Mouse (Mus musculus) heart, adult 11 months (tissue): ENCODE data around the gene Zfp143.
"Not testable (repeated sequence)": the region's sequence is repeated elsewhere in the genome, so short reads cannot be mapped to it uniquely, and the experiment has no call there.

Experiments
- DNase-seq: peaks from one replicate; pipeline ENCODE4 v3.0.0; 2022

Gene Zfp143

DNA sequence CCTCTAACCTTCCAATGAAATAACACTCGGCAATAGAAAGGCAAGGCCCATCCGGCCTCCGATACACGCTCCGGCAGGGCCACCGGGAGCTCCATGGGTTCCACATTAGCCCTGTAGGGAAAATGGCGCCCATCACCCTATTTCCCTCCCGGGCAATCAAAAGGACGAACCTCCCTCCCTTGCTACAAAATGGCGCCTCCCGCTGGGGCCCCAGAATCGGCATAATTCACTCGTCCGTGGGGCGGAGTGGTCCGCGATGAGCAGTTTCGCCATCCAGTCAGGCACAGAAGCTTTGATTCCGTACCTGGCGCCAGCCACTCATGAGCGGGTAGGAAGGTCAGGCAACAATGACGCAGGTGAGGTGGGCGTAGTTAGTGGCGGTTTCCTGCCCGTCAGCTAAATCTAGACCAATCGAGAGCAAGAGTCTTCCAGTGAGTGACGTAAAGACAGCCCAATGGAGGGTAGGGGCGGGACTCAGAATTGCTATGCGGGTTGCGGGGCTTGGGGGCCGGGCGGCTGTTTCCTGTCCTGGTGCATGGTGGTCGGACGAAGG lies at the start of gene Zfp143:
TSS of gene Zfp143 (plus strand) at position 19 of the 553 bp plus-strand sequence.
- DNase-seq: peak; percentile 100

DNA sequence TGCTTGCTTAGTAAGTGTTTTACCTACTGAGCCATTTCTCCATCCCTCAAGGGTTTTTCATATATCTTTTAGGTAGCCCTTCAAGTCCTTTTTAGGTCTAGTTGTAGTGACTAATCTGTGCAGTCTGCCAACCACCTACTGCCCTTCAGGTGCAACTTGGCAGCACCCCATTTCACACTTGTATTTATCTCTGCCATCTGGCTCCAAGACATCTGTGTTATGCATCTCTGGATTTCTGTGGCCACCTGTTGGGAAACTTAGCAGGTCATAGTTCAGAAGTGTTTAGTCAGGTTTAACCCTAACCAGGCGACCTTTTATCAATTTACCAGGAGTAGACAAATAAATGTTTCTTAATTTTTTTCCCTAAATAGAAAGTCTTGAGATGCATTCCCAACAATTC lies 49.6 kb upstream of the Zfp143 start:
- DNase-seq: peak; percentile 34

DNA sequence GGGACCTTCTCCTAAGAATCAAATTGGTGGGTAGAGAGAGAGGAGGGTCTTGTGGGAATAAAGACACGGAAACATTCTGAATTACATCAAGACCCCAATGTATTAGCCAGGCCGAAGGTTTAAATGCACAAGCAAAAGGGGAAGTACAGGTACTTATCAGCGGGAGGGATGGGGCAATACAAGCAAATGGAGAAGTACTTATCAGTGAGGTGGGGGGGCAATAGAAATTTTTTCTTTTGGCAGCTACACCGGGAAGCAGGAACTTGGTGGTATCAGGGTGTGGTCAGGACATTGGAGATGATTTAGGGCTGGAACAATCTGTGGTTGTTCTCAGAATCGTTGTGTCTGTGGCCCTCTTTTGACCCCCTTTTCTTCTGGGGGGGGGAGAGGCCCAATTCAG lies 46.7 kb upstream of the Zfp143 start:
- DNase-seq: peak; percentile 35

DNA sequence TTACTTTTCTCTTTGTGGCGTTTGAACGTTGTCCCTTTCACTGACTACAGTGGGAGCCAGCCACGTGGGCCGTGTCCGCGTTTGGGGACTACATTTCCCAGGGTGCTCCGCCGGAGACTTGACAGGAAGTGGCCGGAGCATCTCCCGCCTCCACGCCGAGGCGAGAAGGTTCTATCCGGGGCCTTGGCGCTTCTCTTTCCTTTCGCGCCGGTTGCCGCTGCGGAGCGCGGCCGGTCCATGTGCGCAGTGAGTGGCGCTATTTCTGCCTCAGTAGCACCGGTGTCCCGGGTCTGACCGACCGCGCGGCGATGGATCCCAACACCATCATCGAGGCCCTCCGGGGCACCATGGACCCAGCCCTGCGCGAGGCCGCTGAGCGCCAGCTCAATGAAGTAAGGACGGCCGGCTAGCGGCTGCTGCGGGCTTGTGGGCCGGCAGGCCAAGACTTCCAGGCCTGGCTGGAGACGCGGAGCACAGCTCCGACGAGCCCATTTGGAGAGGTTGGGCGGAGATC lies 42.8 kb upstream of the Zfp143 start, which contains the start of gene Ipo7:
TSS of gene Ipo7 (plus strand) at position 158 of the 514 bp plus-strand sequence.
- DNase-seq: peak; percentile 99

DNA sequence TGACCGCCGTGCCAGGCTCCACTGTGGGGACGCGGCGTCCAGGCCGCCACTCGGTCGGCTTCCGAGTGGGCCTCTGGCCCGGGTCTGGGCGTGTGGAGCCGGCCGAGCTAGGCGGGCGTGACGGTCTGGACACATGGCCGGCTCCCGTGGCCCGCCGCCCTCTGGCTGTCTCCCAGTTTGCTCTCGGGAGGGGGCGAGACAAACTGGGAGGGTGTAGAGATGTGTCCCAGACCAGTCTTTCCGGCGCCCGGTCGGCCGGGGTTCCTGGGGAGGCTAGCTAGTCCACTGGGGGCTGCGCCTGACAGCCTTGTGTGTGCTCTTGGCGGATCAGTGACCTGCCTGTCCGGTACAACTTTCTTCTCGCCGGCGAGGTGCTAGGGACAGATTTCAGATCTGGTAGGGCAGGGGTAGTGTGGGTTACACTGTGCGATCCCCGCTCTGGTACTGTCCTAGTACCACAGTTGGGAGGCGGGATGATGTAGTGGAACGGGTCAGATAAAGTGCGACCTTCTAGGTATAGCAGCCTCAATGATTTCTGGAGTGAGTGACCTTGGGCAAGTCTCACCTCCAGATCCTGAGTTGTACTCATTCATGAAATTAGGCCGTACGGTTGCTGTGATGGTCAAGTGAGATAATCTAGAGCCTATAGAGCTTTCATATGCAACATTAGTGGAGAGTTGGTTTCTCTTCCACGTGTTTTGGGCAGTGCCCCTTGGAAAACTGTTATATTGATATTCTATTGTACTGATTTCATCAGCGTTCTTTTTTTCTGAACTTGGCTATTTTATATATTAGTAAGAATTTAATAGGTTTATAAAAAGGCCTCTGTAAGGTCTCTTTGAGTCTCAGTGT lies 42.2 kb upstream of the Zfp143 start:
- DNase-seq: peak; percentile 97

DNA sequence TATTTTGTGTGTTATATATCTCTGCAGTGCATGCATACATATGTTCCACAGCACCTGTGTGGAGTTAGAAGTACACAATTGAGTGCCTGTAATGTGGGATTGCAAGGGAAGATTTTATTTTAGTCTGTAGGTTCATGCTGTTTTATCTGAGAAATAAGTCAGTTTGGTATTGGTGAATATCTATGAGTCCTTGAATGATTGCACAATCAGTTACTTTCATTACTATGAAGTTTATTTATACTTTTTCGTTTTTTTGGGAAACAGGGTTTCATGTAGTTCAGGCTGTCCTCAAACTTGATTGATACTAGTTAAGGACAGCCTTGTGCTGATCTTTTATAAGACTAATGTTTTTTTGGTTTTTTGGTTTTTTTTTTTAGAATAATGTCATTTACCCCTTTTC lies 37.5 kb upstream of the Zfp143 start:
- DNase-seq: no peak

DNA sequence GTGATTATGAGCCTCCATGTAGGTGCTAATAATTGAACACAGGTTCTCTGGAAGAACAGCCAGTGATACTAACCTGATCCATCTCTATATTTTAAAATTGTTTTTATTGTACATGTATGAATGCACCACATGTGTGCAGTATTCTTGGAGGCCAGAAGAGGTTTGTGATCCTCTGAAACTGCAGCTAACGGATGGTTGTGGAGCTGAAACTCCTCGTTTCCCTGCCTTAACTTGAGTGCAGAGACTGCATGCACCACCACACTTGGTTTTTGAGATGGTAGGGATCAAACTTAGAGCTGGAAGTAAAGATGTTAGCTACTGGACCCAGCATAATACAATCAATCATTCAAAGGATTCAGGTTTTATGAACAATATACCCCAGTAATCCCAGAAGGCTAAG lies 34.4 kb upstream of the Zfp143 start:
- DNase-seq: peak; percentile 44

DNA sequence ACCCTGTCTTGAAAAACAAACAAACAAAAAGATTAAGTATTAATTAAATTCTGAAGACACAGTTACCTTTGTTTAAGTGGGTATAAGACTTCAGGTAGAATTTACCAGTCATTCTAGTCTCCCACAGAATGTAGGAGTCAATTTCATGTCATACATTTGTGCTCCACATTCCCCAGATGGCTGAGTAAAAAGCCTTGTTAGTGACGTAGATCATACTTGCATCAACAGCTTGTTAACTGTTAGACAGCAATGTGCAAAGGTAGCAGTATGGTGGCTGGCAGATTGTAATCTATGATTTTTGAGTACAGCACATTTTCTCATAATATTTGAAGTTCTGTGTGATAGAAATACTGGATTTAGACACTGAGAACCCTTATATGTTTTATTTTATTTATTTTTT lies 32.2 kb upstream of the Zfp143 start:
- DNase-seq: peak; percentile 35

DNA sequence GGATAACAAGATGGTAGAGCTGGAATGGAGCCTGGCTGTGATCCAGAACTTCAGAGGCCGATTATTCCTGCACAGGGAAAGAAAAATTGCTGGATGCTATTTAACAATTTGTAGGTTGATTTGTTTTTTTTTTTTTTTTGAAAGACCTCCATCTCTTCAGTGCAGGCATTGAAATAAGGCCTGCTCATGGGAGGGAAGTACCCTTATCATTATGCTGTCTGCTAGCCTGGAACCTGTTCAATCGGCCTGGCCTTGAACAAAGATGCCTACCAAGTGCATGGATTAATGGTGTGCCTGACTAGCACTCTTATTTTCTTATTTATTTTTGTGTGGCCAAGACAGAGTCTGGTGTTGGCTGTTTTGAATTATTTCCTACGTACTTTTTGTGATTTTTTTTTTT lies 30.7 kb upstream of the Zfp143 start:
- peak; percentile 16 for DNase-seq

DNA sequence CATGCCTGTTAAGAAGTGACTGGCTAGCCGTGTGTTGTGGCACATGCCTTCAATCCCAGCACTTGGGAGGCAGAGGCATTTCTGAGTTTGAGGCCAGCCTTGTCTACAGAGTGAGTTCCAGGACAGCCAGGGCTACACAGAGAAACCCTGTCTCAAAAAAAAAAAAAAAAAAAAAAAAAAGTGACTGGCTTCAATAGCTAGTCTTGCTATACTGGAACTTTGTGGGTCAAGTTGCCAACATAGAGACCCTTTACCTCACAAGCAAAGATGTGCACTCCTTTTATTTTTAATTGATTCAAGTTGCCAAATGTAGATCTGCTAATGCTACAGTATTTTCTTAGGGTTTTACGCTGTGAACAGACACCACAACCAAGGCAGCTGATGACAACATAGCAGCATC lies 3.3 kb upstream of the Zfp143 start:
- not testable (repeated sequence) for DNase-seq

DNA sequence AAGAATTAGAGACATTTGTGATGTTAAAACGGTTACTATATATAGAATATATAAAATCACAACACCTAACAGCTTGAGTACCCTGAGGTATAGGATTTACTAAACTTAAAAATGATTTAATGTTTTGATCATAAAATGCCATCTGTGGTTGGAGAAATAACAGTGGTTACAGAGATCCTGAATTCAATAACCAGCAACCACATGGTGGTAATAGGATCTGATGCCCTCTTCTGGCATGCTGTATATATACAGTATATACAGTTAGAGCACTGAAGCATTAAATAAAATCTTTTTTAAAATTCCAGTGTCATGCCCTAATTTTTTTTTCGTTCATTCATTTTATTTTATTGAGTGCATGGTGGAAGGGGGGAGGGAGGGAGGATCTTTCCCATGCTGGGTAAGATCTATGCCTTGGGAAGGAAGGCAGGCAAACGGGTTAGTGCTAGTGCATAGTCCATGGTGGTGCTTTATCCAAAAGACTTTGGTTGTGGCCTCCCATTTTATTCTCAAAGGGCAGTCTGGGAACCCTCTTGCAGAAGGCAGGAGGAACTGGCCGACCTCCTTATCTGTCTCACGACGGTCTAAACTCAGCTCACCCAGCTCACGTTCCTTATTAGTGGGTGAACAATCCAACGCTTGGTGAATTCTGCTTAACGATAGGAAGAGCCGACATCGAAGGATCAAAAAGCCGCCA lies 1.8 kb upstream of the Zfp143 start:
- peak; percentile 60 for DNase-seq

DNA sequence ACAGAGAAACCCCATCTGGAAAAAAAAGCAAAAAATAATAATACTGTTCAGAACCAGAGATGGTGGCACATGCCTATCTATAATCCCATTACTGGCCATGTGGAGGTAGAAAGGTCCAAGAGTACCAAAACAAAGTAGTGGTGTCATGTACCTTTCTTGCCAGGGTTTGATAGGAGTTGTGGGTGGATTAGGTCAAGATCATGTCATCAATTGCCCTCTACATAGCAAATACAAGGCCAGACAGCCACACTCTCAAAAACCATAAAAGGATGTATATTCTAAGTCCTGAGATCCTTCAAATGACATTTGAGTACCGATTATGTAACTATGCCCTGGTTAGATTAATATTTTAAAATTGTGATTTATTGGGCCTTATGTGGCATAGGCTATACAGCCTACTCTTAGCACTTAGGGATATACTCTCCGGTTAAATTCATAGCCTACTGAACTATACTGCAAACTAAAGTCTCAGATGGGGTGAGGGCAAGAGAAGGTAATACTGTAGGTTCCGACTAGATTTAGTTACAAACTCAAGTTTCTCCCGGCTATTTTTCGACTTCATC lies 830 bp upstream of the Zfp143 start:
- no peak for DNase-seq

DNA sequence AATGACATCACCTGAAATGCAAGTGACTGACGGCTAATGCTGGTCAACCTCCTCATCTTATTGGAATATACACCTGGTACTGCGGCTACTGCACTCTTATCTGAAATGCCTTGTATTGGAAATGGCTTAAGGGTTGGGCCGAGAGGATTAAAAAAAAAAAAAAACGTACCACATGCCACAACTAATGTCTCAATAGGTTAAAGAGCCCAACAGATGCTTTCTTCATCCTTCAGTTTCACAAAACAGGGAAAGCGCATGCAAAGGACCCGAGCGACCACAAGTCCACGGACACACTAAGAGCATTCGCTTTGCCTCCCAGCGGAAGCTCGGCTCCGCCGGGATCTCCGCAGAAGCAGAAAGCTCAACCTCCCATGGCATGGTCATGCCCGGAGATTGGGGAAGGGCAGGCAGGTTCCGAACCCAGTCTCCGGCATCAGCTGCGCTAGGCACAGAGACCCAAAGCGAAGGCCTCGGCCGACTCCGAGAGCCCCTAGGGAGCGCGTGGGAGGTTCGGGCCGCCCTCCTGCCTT lies 283 bp upstream of the Zfp143 start:
- DNase-seq: no peak

DNA sequence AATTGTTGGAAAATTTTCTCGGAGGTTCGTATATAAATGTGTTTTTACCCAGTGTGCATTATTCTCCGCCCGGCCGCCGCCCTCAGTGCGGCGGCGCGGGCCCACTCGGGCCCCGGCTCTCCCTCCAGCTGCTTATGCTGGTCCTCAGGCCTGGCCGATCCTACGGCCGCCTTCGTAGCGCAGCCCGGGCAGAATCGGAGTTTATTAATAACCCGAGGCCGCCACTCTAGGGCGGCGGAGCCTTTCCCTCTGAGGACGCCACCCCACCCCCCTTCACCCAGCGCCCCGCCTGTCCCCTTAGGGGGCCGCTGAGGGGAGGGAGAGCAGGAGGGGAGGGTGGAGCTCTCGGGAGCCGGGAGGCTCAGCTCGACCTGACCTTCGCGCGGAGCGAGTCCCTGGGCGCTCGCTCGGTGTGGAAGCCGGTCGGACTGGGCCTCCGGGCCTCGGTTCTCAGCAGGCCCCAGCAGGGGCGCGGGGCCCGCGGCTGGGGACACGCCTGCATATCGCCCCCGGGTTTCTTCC lies 796 bp downstream of the Zfp143 start:
- peak; percentile 99 for DNase-seq

DNA sequence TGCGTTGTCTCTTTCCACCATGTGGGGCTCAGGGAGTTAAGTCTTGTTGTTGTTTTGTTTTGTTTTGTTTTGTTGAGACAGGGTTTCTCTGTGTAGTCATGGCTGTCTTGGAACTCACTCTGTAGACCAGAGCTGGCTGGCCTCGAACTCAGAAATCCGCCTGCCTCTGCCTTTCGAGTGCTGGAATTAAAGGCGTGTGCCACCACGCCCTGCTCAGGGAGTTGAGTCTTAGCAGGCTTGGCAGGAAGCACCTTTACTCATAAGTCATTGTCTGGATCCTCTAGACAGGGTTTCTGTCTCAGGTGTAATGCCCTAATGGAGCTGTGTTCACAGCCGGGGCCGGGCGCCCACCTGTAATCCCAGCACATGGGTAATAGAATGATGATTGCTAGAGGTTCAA lies 2.7 kb downstream of the Zfp143 start:
- peak; percentile 88 for DNase-seq

DNA sequence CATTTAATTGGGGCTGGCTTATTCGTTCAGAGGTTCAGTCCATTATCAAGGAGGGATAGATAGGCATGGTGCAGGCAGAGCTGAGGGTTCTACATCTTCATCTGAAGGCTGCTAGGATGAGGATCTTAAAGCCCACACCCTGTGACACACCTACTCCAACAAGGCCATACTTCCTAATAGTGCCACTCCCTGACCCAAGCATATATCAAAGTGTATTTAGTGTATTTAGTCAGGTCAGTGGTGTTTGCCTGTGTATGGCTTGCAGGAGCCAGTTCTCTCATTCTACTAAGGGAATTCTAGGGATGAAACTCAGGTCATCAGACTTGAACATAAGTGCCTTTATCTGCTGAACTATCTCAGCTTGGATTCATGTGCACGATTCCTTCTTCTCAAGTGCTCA lies 8.1 kb downstream of the Zfp143 start:
- peak; percentile 59 for DNase-seq

DNA sequence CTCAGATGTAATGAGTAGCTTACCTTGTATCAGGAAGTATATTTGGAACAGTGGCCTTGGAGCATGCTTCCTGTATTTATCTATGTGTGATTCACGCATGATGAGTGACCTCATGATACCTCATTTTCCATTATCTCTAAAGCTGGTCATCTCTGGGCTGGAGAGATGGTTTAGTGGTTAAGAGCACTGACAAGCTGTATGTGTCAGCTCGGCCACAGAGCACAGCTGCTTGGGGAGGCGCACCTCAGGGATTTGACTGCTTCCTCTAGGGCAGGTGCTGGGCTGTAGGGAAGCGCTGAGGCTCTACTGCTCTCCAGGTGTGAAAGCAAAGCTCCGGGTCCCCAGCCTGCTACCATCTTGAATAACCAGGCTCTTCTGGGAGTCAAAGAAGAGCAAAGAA lies 17.2 kb downstream of the Zfp143 start:
- no peak for DNase-seq

DNA sequence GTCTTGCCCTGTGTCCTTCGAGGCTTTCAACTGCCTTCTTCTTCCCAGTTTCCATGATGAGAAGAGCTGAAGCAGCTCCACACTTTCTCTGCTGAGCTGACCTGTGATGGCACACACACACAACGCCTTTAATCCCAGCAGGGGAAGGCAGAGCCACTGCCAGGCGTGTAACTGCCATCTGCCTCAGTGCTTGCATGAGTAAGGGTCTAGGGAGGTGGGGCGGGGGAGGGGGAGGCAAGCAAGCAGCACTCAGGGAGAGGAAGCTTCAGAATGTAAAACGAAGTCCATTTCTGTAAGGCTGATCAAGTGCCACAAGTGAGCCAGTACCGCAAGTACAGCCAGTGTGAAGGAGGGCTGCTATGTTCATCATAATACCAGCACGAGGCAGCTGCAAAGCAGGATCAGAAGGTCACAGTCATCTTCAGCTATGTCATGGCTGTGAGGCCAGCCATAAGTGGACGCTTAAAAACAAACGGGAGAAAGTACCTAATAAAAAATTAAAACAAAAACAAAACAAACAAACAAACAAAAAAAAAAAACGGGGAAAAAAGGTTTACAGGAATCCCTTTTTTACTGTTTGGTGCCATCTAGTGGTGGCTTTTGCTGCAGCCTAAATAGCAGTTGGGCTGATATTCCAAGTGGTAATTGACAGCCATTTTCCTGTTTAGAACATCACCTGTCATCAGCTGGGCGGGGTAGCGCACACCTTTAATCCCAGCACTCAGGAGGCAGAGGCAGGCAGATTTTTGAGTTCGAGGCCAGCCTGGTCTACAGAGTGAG lies 22.6 kb downstream of the Zfp143 start:
- DNase-seq: no peak

DNA sequence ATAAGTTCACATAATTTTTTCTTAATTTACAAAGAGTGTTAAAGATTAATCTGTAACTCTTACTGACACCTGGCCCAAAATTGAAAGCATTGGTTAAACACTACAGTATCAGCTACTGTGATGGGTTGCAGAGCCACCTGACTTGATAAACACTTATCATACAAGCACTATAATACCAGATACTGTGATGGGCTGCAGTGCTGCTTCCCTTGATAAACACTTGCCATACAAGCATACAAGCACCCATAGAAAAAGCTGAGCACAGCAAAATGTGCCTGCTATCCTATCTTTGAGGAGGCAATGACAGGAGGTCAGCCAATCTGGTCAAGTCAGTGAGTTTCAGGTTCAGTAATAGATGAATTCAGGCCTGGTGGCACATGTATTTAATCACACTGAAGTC lies 24.2 kb downstream of the Zfp143 start:
- no peak for DNase-seq

DNA sequence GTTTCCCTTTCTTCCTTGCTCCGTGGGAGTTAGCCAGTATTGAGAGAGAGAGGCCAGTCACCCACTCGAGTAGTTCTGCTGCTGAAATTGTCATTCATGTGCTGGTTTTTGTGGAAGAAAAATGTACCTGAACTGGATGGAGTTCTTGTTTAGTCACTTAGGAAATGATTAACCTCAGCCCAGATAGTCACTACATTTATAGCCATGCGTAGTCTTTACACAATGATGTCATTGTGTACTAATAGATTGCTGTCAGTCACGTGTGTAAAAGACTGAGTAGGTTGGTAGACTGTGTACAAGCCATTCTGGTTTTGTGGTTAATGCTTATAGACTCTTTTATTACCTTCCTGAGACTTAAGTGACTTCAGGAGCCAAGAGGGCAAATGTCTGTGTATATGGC lies 26.9 kb downstream of the Zfp143 start:
- no peak for DNase-seq

DNA sequence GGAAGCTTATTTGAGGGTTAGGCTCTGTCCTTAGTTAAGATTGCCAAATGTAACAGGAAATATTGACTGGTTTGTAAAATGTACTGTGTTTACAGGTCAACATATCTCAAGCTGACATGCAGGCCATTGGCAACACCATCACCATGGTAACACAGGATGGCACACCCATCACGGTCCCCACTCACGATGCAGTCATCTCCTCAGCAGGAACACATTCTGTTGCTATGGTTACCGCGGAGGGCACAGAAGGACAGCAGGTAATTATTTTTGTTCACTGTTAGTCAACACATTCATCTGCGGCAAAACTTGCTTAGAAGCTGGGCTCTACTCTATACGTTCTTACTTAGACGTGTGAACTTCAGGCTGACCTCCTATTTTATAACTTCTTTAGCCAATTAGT lies 30.7 kb downstream of the Zfp143 start:
- no peak for DNase-seq

DNA sequence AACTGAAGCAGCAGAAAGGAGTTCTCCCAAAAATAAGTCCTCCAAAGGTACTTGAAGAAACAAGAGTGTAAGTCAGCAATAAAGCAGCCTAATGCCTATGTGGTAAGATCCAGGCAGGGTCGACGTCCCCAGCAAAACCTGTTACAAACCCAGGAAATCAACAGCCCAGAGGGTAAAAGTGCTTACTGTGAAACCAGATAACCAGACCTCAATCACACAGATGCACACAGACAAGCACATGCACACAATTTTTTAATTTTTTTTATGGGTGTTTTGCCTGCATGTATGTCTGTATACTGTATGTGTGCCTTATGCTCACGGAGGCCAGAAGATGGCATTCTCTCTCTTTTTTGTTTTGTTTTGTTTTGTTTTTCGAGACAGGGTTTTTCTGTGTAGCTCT lies 35.3 kb downstream of the Zfp143 start:
- DNase-seq: no peak
